Mouse (Mus musculus) 416B (cell line): ENCODE data around the gene BC035044.
"Not testable (repeated sequence)": the region's sequence is repeated elsewhere in the genome, so short reads cannot be mapped to it uniquely, and the experiment has no call there.

Experiments
- DNase-seq: peaks from one replicate; pipeline ENCODE4 v3.0.0; 2011; ENCODE audit warnings: low read depth

Gene BC035044

DNA sequence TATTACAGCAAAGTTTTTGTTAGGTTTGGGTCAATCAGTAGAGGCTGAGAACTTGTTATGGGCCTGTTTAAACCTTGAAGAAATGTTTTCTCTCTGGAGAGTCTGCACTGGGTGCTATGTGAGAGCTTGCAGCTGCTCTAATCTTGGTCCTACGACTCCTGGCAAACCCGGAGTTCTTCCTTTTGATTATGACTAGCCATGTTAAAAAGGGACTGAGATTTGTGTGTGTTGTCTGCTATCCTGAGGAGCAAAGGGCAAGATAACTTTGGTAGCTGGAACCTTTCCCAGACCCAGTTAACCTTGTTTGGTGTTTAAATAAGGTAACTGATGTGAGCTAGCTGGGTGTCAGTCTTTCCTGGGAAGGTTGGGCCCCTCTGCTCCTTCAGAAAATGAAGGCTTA is 40.3 kb downstream of the BC035044 start:
- no peak for DNase-seq

DNA sequence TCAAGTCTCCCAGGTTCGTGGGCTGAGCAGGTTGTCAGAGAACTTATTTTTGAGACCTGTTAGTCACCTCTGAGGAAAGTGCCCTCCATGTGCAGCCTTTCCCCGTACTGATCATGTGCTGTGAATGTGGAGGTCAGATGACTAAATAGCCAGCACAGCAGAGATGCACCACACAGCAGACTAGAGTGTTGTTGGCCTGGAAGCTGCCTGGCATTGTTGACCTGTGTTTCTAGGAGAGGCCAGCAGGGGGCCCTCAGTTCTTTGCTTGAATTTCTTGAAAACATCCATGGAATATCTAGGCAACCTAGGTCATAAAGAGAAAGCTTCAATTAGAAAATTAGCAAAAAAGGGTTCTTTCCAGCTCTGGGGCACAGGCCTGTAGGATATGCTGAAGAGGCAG is 41.0 kb downstream of the BC035044 start:
- peak; percentile 80 for DNase-seq

DNA sequence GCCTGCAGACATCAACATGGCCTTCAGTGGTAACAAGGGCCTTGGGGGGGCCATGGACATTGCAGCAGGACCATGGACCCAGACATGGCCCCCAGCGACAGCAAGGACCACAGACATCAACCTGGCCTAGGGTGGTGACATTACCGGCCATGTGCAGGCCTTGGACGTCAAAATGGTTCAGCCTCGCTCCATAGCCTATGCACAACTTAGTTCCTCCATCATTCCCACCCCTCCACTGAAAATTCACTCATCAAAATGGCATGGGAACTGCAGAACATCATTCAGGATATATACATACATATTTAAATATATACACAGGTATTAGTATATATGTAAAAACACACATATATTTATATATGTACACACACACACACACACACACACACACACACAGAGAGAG is 43.5 kb downstream of the BC035044 start:
- no peak for DNase-seq

DNA sequence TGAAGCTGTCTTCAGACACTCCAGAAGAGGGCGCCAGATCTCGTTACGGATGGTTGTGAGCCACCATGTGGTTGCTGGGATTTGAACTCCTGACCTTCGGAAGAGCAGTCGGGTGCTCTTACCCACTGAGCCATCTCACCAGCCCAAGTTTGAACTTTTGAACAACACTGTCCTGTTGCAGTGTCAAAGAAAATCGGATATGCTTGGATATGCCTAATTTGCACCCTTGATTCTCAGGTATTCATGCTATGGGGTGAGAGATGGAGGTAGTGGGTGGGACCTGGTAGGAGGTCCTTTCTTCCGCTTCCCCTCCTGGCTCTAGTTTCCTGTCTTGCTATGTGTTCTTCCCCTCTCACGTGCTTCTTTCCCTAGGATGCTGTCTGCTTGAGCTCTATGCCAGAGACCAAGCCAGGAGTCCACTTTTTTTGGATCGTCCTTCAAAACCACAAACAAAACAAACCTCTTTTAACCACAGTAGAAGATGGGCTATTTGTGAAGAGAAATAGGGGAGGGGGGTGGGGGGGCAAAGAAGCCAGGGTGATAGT is 44.9 kb downstream of the BC035044 start:
- DNase-seq, result peak; percentile 48

DNA sequence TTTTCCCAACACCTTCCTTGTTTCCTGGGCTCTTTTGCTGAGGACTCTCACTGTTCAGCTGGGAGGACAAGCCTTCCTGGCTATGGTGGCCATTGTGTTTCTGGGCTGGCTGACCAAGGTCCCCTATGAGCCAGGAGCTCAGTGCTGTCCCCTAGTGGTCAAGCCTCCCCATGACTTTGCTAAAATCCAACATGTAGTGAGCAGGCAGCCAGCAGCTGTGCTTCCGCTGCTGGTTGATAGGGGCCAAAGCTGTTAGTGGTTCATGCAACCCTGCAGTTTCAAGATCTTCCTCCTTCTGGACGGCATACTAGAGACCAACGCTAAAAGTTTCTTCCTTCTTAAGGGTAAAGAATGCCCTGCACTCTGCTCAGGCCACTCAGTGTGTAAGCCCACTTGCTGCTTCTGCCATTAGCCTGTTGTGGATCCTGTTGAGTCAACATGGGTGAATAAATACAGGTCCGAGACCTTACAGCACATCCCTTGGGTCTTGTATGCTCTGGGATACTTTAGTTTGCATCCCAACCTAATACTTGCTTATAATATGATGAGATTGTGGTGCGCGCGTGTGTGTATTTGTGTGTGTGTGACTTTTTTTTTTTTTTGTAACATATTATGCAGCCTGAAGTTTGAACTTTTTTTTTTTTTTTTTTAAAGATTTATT is 45.5 kb downstream of the BC035044 start:
- peak; percentile 97 for DNase-seq

DNA sequence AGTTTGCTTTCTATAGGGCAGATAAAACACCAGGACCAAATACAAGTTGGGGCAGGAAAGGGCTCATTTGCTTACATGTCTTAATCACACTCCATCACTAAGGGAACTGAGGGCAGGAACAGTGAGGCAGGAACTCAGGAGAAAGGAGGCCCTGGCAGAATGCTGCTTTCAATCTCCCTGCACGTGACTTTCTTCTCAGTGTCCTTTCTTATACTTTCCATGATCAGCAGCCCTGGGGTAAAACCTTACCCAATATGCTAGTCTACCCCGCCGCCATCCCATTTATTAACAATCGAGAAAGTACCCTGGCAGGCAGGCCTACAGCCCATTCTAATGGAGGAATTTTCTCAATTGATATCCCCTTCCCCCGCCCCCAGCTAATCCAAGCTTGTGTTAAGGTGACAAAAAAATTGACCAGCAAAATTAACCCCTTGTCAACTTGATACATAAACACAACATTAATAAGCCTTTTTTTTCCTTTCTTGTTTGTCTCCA is 46.3 kb downstream of the BC035044 start:
- no peak for DNase-seq

DNA sequence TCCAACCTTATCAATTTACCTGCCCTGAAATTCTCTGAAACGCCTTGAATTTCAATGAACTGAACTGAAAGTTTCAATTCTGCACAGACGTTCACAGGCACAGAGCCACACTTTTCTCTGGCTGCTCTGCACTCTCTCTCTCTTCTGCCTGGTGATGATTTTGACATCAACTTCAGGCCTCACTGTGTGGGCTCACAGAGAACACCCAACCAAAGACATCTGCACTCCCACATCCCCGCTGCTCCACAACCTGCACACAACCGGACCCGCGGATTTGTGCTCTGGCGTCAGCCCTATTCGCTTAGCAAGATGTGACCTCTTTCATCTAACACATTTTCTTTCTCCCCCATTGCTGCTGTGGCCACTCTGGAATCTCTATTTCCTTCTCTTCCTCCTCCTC is 46.8 kb downstream of the BC035044 start:
- no peak for DNase-seq

DNA sequence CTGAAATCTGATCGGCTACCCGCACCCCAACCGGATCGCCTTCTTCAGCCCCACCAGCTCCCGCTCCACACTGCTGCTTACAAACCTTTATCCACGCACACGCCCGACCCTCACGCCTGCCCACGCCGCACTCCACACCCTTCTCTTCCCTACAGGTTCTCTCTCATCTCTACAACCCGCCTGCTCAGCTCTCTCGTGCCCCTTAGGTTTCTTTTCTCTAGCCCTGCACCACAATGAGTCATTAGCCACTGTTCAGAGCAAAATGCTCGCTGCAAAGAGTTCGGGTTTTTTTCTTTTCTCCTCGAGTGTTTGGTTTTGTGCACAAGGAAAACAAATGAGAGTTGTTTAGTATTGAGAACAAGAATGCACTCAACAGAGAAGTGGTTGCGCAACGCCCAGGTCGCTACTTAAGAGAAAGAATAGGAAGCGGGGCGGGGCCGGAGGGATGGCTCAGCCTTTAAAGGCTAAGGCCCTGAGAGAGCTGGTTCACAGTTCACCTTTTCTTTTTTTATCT is 47.4 kb downstream of the BC035044 start:
- peak; percentile 95 for DNase-seq

DNA sequence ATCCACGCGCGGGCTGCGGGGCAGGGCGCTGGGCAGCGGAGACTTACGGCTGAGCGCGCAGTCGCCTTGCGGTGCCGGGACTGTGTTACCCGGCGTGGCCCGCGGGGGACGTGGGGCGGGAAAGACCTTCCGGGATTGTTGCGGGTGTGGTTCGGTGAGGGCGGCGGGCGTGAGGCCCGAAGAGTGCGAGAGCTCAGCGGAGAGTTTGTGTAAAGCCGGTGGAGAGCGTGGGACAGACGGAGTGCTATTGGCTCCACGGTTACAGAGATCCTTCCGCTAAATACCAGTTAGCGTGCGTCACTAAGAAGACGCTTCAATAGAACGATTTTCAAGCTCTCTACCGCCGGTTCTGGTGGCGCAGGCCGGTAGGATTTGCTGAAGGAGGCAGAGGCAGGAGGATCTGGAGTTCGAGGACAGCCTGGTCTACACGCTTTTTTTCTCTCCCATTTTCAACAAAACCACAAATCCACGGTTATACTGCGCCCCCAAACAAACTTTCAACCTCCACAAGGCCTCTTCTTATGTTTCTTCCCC is 47.9 kb downstream of the BC035044 start:
- peak; percentile 97 for DNase-seq

DNA sequence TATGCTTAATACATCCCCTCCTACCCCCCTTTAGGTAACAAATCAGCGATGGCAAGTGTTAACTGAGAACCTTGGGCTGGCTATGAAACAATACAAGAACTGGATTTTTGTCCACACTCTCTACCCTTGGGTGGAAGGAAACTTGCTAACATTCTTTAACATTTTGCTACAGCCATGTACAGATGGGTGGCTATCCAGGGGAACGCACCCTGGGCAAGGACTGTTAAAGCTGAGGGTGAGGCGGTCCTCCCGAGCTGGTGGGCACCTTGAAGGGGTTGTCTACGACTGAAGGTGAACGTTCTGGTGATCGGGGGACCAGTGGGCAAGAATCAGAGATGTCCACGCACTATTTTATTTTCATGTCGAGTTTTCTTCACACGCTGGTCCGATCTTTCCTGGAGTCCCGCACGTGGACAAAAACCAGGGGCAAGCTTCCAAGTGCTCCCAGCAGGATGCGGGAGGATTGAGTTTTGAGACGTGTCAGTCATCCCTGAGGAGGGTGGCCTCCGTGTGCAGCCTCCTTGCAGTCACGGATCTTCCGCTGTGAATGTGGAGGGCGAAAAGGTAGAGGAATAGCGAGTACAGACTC is 48.5 kb downstream of the BC035044 start:
- DNase-seq, result no peak

DNA sequence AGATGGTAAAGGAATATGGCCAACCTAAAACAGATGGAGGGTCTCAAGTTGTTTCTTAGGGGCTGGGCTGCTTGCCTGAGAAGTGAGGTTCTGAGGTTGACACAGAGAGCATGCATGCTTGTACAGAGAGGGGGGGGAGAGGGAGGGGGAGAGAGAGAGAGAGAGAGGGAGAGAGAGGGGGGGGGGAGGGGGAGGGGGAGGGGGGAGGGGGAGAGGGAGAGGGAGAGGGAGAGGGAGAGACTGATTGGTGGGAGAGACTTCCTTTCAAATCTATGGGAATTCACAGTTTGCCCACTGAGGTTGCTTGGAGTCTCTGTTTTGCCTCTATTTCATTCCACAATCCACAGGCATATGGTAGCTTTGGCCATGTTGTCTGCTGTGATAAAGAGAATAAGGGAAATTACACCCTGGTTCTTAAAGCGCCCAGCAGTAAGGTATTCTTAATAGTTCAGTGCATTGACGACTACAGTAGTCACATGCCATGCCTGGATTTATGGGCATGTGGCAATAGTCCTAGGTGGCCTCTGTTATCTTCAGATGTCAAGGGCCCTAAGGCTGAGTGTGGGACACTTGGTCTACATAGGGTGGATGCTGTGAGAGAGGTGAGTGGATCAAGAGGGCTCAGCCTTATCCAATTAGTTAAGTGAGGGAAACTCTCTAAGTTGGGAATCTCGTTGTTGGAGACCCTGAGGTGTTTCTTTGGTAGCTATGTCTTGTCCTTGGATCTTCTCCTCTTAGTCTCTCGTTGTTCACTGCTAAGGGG is 49.4 kb downstream of the BC035044 start:
- DNase-seq, result no peak

DNA sequence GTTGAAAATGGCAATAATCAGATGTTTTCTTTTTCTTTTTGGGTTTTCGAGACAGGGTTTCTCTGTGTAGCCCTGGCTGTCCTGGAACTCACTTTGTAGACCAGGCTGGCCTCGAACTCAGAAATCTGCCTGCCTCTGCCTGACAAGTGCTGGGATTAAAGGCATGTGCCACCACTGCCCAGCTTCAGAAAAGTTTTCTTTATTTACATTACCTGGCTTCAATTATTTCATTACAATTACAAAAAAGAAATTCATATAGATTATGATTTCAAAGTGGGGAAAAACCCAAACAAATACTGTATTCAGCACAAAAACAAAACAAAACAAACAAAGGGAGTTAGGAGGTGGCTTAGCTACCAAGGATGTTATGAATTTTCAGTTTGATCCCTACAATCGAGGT is 50.3 kb downstream of the BC035044 start:
- DNase-seq, result not testable (repeated sequence)

DNA sequence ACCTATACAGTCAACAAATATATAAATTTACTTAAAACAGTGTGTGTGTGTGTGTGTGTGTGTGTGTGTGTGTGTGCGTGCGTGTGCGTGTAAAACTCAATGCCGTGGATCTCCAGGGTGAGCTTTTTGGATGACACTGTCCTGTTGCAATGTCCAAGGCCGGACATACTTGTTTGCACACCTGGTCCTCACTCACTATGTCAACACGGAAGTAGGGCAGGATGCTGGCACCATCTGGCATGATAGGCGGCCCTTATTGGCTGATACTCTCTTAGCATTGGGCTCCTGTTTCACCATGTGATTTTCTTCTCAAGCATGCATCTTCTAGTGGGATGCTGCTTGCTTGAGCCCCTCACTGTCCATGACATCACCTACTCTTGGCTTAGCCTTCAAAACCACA is 51.0 kb downstream of the BC035044 start:
- DNase-seq, result peak; percentile 82

DNA sequence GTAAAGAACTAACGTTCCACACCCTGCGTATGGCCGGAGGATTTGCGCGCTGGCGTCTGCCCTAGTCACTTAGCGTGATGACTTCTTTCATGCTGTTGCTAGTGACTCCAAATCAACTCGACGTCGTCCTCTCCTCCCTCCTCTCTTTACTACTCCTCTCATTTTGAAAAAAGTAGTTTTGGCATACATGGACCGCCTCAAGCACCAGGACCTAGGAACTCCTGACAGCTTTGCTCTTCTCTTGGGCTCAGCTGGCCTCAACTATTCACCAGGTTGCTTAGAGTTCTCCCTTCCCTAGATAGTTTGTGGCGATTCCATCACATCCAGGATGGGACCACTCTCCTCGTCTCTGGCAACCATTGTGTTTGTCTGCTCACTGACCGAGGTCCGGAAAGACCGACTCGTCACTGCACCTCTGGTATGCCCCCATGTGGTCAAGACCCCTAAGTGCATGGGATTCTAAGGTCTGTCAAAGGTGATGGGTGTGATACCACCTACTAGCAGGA is 51.6 kb downstream of the BC035044 start:
- DNase-seq, result peak; percentile 93

DNA sequence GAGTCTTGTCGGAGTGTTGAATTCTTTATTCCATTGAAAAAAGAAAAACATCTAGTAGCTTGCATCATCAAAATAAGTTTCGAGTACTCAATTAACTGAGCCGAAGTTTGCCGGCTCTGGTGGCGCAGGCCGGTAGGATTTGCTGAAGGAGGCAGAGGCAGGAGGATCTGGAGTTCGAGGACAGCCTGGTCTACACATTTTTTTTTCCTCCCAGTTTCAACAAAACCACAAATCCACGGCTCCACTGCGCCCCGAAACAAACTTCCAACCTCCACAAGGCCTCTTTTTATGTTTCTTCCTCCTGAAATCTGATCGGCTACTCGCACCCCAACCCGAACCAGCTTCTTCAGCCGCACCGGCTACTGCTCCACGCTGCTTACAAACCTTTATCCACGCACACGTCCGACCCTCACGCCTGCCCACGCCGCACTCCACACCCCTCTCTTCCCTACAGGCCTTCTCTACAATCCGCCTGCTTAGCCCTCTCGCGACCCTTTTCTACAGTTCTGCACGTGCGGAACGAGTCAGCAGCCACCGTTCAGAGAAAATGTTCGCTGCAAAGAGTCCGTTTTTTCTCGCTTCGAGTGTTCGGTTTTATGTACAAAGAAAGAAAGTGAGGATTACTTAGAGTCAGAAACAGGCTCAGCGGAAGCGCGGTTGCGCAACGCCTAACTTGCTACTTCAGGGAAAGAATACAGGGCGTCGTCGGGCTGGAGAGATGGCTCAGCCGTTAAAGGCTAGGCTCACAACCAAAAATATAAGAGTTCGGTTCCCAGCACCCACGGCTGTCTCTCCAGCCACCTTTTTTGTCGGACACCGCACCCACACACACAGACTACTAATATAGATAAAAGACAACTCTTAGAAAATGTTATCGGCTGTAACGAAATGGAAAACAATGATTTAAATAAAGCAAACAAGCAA is 52.3 kb downstream of the BC035044 start:
- DNase-seq, result peak; percentile 93

DNA sequence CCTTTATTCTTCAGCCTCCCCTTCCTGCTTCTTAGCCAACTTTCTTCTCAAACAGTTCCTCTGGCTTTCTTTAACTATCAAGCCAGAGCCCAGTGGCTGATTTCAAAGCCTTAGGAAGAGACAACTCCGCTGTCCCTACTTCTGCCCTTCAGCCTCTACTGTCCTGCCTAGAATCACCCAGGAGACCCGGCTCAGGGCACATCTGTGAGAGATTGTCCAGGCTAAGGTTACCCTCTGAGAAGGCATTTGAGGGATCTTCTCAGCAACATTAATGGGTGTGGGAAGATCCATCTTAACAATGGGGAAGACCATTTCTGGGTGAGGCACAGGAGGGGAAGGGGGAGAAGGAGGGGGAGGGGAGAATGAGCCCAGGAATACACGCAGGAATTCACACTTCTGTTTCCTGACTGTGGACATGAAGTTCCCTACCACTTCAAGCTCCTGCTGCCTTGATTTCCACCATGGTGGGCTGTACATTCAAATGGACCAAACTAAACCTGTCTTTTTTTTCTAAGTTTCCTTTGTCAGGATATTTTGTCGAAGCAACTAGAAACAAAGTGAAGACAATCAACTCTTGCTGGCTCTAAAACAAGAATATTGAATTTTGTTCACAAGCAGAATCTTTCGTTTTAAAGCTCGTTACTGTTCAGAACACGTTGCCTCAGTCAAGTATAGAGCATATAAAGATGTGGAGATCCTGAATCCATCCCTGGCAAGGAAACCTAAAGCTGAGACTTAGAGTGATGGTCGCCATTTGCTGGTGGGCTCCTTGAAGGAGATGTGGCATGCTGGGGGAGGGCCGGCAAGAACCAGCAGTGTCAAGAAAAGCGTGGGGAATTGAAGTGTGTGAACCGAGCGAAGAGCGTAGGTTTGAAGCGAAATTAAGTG is 53.2 kb downstream of the BC035044 start:
- DNase-seq, result peak; percentile 57

DNA sequence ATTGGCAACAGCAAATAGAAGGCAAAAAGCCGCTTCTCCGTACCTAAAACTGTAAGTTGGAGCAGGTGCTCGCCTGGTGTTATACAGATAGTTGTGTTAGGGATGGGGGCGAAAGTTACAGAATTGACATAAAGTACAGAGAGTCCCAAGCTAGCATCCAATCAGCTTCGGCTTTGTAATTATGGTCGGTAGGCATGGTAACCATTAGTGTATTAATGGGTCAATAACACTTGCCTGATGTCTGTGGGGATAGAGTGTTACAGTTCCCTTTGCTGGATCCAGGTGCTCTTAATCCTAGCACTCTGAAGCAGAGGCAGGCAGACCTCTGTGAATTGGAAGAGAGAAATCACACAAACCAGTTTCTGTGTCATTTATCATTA is 54.0 kb downstream of the BC035044 start:
- DNase-seq, result no peak

DNA sequence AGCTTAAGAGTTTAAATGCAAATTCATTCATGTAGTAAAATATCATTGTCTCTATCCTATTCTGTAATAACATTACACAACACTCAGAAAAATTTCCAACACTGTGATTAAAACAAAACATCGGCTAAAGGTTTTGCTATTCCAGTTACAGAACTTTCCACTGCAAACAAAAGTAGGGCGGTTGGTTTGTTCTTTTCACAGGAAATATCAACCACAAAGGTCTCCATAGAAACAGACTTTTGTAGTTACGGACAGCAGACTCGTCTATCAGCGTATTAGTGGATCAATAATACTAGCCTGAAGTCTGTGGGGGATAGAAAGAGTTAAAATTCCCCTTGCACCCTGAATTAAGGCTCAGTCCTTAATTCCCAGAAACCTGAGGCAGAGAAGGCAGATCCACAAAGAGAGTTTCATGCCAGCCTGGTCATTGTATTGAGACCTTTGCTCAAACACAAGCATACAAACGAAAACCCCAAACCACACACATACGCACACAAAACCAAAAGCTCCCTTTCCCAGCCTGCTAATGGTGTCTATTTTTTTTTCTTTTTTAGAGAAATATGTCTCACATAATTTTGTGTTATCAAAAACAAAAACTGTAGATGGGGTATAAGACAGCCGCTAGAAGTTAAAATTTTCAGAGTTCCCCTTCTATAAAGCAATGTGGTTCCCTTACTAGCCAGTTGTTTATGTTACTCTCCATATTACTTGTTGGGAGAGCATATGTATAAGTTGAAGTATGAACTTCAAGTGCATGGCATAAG is 54.6 kb downstream of the BC035044 start:
- peak; percentile 78 for DNase-seq

DNA sequence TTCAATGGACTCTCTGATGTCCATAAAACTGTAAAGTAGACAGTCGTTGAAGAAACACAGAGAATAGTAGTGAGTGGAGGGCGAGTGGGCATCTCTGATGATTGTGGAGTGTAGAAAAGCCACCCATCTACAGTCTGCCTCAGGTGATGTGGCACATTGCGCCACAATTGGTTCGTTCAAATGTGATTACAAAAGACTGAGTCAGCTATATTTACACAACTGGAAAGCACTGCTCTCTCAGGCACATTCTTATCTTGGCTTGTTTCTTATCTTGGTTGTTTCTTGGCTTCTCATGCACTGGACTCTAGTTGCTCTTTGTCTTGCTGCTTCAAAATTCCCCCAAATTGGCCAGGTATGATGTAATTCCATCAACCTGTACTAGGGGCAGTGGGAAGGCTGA is 55.4 kb downstream of the BC035044 start:
- peak; percentile 80 for DNase-seq
